Mouse (Mus musculus) hindbrain, embryonic 14.5 days (tissue): ENCODE results near the gene Slc16a12. TPM values are rescaled to one million over a fixed set of nuclear protein-coding genes. Genes with fewer than 3 reads are reported as not detected.

Source experiments
- ATAC-seq: fragments of 200-750 bp; cut with Nextera tagmentation; 2 replicates; pipeline ENCODE4 v1.8.0; 2017; ENCODE audit warnings: moderate number of reproducible peaks, mild to moderate bottlenecking, moderate TSS enrichment, moderate library complexity; ENCODE audit not compliant: low FRiP score
- DNase-seq: peaks from one replicate; pipeline ENCODE4 v3.0.0-alpha.2; 2015; ENCODE audit warnings: low spot score
- H3K27ac ChIP-seq: fragments of 300-500 bp; sonication (generic); 2 replicates; pipeline ENCODE4 v1.5.1; 2014; ENCODE audit warnings: mild to moderate bottlenecking, moderate library complexity
- H3K27me3 ChIP-seq: fragments of 300-500 bp; sonication (generic); 2 replicates; pipeline ENCODE4 v1.6.1; 2014; ENCODE audit warnings: mild to moderate bottlenecking, low read length, mixed read lengths; ENCODE audit not compliant: control insufficient read depth, insufficient read depth
- H3K36me3 ChIP-seq: fragments of 300-500 bp; sonication (generic); replicated peaks from 2 replicates; pipeline ENCODE4 v1.6.1; 2014; ENCODE audit not compliant: control insufficient read depth, insufficient read depth
- H3K4me1 ChIP-seq: fragments of 300-500 bp; sonication (generic); replicated peaks from 2 replicates; pipeline ENCODE4 v1.6.1; 2014; ENCODE audit warnings: antibody characterized with exemption, low read length, mixed read lengths; ENCODE audit not compliant: control insufficient read depth, insufficient read depth
- H3K4me2 ChIP-seq: fragments of 300-500 bp; sonication (generic); replicated peaks from 2 replicates; pipeline ENCODE4 v1.6.1; 2014; ENCODE audit warnings: mild to moderate bottlenecking, moderate library complexity
- H3K4me3 ChIP-seq: fragments of 300-500 bp; sonication (generic); replicated peaks from 2 replicates; pipeline ENCODE4 v1.5.1; 2014; ENCODE audit warnings: mild to moderate bottlenecking, low read length
- H3K9ac ChIP-seq: fragments of 300-500 bp; sonication (generic); 2 replicates; pipeline ENCODE4 v1.6.1; 2014
- H3K9me3 ChIP-seq: fragments of 300-500 bp; sonication (generic); 2 replicates; pipeline ENCODE4 v1.6.1; 2016; ENCODE audit warnings: low read length; ENCODE audit not compliant: control insufficient read depth
- whole genome bisulfite sequencing: fragments of 180-500 bp; shearing (Covaris S2); extraction: QIAGEN DNeasy Blood & Tissue Kit; methylation state at CpG from one replicate; pipeline ENCODE4 v1.1.7; 2014; 5-methylcytosine and 5-hydroxymethylcytosine counted together
- microRNA-seq: library from miRNA; unstranded; fragments of <30 nt; microRNA quantifications from one replicate; pipeline ENCODE4, GENCODE M21; 2016
- polyA plus RNA-seq: library from polyadenylated mRNA; unstranded; fragments of >200 nt; fragmentation: Nextera tagmentation; extraction: Ambion mirVana; gene quantifications from 2 replicates; pipeline ENCODE4 v1.2.1, GENCODE M21; 2014

Slc16a12 gene
- polyA plus RNA-seq, 1 experiment from 2014 or later: 4.4 TPM

DNA sequence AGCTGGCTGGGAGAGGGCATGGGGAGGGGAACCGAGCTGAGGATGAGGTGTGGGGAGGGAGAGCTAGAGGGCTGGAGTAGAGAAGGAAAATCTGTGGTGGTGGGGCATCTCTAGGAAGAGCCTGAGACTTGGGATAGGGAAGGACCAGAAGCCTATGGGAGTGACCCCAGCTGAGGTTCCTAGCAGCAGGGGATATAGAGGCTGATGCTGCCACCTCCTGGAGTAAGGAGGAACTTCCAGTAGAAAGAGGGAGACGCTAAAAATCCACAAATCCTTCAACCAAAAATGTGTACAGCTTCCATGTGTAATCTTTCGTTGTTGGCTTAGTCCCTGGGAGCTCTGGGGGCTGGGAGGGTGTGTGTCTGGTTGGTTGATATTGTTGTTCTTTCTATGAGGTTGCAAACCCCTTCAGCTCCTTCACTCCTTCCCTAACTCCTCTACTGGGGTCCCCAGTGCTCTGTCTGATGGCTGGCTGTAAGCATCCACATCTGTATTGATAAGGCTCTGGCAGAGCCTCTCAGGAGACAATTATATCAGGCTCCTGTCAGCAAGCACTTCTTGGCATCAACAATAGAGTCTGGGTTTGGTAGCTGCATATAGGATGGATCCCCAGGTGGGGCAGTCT is 110.0 kb downstream of the Slc16a12 start:
- ATAC-seq (peak; percentile 74; the same call in 1 of the 2 replicates), DNase-seq (peak; percentile 69)
- no peak overlapping the region for H3K9ac ChIP-seq
- 15% methylated on average over 3 of the region's 3 CpGs for WGBS
- H3K36me3 ChIP-seq: no peaks in the 10 kb centered on the region
- H3K4me3 ChIP-seq: no peak overlapping the region
- H3K27ac ChIP-seq: no peak overlapping the region
- H3K4me2 ChIP-seq: no peak overlapping the region
- H3K9me3 ChIP-seq: no peaks in the 10 kb centered on the region
- no peaks in the 10 kb centered on the region for H3K27me3 ChIP-seq
- H3K4me1 ChIP-seq: no peaks in the 10 kb centered on the region

DNA sequence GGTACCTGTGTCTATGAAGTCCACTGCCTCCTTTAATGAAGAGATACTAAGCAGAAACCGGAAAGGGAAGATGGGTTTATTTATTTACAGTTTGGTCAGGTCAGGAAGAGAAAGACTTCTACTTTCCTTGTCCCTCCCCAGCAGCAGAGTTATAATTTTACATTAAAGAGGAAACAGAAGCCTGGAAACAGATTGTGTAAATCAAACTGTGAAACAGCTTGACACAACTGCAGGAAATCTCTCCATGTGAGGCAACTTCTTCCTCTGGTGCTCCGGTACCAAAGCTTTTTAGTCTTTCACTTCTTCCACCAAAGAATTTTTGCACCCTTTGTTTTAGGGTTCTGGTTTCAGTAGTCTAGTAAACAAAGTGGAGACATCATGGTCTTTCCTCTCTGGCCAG is 113.6 kb downstream of the Slc16a12 start:
- no peak overlapping the region for H3K4me3 ChIP-seq
- 83% methylated on average over 2 of the region's 2 CpGs for WGBS
- no peaks in the 10 kb centered on the region for H3K27me3 ChIP-seq
- no peaks in the 10 kb centered on the region for H3K9me3 ChIP-seq
- no peaks in the 10 kb centered on the region for H3K4me1 ChIP-seq
- no peak for DNase-seq
- no peaks in the 10 kb centered on the region for H3K36me3 ChIP-seq
- no peak for ATAC-seq
- H3K9ac ChIP-seq: no peak overlapping the region
- H3K27ac ChIP-seq: no peak overlapping the region
- H3K4me2 ChIP-seq: no peak overlapping the region

DNA sequence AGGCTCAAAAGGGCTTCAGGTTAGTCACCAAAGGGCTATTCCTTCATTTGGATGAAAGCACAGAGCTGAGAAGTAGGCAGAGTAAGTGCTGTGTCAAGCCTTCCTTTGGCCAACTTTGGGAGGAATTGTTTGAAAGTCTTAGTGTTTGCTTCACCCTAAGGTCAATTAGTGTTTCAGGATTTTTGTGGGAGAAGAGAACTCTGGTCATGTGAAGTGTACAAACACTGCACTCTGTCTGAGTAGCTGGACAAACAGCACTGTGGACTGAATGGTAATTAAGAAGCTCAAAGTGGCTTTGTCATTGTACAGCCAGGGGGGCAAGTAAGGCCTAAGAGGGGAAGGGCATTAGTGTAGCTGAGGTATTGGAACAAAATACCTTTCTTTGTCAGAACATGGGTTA is 115.6 kb downstream of the Slc16a12 start:
- ATAC-seq (no peak), DNase-seq (no peak)
- Histone ChIP-seq H3K9ac (no peak overlapping the region), H3K36me3 (no peaks in the 10 kb centered on the region), H3K9me3 (no peaks in the 10 kb centered on the region), H3K27me3 (no peaks in the 10 kb centered on the region), H3K4me3 (no peak overlapping the region), H3K27ac (no peak overlapping the region), H3K4me1 (no peaks in the 10 kb centered on the region), H3K4me2 (no peak overlapping the region)

DNA sequence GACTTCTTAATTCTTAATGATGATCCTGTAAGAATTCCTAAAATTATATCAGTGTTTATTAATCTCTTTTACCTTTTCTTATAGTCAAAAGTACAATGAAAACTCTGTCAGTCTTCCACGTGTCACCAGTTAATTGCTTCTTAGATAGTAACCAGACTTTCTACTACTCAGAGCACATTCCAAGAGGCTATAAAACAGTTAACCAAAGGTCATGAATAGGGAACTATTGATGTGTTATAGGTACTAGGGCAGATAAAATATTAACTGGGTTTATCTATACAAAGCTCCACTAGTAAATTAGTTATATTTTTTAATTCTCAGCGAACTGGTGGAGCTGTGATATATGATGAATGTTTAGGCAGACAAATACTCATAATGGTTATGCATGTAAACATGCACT is 119.6 kb downstream of the Slc16a12 start:
- Histone ChIP-seq H3K27ac (no peak overlapping the region), H3K4me3 (no peak overlapping the region), H3K27me3 (no peaks in the 10 kb centered on the region), H3K4me1 (no peaks in the 10 kb centered on the region), H3K36me3 (no peaks in the 10 kb centered on the region), H3K9me3 (no peaks in the 10 kb centered on the region), H3K9ac (no peak overlapping the region), H3K4me2 (no peak overlapping the region)
- WGBS: 86% methylated on average over 2 of the region's 2 CpGs
- DNase-seq: no peak
- ATAC-seq: no peak

DNA sequence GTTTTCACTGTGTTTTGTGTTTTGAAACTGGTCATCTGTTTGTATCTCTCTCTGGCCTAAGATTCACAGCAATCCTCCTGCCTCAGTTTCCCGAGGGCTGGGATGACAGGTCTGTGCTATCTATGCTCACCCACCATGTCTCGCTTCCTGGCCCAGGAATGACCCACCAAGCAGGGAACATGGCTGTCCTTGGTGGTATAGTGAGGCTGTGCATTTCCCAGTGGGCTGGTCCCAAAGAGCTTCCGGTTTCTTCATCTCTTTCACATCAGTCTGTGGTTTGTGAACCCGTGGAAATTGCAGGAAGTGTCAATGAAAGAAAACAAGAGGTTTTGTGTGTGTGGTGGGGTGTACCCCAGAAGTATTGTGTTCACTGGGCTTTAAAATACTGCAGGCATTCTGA is 122.4 kb downstream of the Slc16a12 start:
- Histone ChIP-seq H3K27ac (no peak overlapping the region), H3K9me3 (no peaks in the 10 kb centered on the region), H3K9ac (no peak overlapping the region), H3K4me3 (no peak overlapping the region), H3K4me1 (no peaks in the 10 kb centered on the region), H3K36me3 (no peaks in the 10 kb centered on the region), H3K27me3 (no peaks in the 10 kb centered on the region), H3K4me2 (no peak overlapping the region)
- DNase-seq (no peak), ATAC-seq (no peak)
- WGBS: 86% methylated on average over 4 of the region's 4 CpGs

DNA sequence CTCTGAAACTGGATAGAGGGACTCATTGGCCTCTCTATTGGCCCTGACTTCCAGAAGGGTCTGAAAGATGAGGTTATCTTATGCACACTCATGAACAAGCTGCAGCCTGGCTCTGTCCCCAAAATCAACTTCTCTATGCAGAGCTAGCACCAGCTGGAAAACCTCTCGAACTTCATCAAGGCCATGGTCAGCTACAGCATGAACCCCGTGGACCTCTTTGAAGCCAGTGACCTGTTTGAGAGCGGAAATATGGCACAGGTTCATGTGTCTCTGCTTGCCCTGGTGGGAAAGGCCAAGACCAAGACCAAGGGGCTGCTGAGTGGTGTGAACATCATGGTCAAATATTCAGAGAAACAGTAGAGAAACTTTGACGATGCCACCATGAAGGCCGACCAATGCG is 123.3 kb downstream of the Slc16a12 start:
- ATAC-seq (no peak), DNase-seq (no peak)
- H3K4me3 ChIP-seq: no peak overlapping the region
- H3K9me3 ChIP-seq: no peaks in the 10 kb centered on the region
- no peak overlapping the region for H3K9ac ChIP-seq
- H3K36me3 ChIP-seq: no peaks in the 10 kb centered on the region
- 98% methylated on average over 6 of the region's 6 CpGs for WGBS
- H3K4me2 ChIP-seq: no peak overlapping the region
- no peaks in the 10 kb centered on the region for H3K27me3 ChIP-seq
- no peak overlapping the region for H3K27ac ChIP-seq
- no peaks in the 10 kb centered on the region for H3K4me1 ChIP-seq

DNA sequence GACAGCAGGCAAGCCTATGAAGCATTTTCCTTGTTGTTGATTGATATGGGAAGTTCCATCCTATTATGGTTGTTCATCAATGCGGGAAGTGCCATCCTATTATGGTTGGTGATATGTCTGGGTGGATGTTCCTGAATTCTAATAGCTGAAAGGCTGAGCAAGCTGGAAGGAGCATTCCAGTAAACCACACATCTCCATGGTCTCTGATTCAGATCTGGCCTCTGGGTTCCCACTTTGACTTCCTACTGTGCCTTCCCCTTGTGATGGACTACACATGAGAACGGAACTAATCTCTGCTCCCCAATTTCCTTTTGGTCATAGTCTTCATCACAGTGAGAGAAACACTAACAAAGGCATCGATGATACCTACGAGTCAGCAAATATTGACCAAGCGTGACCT is 126.2 kb downstream of the Slc16a12 start:
- Histone ChIP-seq H3K4me2 (no peak overlapping the region), H3K4me1 (no peaks in the 10 kb centered on the region), H3K27me3 (no peaks in the 10 kb centered on the region), H3K9ac (no peak overlapping the region), H3K36me3 (no peaks in the 10 kb centered on the region), H3K9me3 (no peaks in the 10 kb centered on the region), H3K27ac (no peak overlapping the region), H3K4me3 (no peak overlapping the region)
- WGBS: 96% methylated on average over 5 of the region's 5 CpGs
- no peak for ATAC-seq
- no peak for DNase-seq

Small RNA genes within 50 kb of the gene (microRNA-seq; reads per million reads assigned to microRNA genes)
- gene Gm27476: not detected

Other genes starting within 250 kb of the Slc16a12 start
- gene Lipa, start 219.8 kb downstream of the Slc16a12 start, polyA plus RNA-seq: 28.6 and 30.3 TPM in 2 replicates
- 5.8 and 8.1 TPM in 2 replicates for gene Ifit2, start 196.6 kb downstream of the Slc16a12 start, polyA plus RNA-seq
- gene Ifit3, start 163.8 kb downstream of the Slc16a12 start, polyA plus RNA-seq: 0.80 and 1.1 TPM in 2 replicates
- gene Ifit1bl1, start 145.3 kb downstream of the Slc16a12 start, polyA plus RNA-seq: 1.4 and 1.7 TPM in 2 replicates
- gene Ifit3b, start 139.3 kb downstream of the Slc16a12 start, polyA plus RNA-seq: 0.21 and 0.52 TPM in 2 replicates
- gene Ifit1bl2, start 106.5 kb downstream of the Slc16a12 start, polyA plus RNA-seq: 0.07 and 0.44 TPM in 2 replicates
- gene Ifit1, start 106.4 kb downstream of the Slc16a12 start, polyA plus RNA-seq: 0.13 and 0.54 TPM in 2 replicates
- 14.4 and 15.7 TPM in 2 replicates for gene Pank1, start 132.2 kb upstream of the Slc16a12 start, polyA plus RNA-seq
- gene Kif20b, start 175.1 kb upstream of the Slc16a12 start, polyA plus RNA-seq: 9.4 and 10.4 TPM in 2 replicates